In genomic region chr3:88202986-88203385, GRCm38 (mm10) we compare ENCODE assay signal across 16 mouse cellular contexts. TPM values are rescaled to one million over a fixed set of nuclear protein-coding genes. Genes with fewer than 3 reads are reported as not detected.
A peak's percentile ranks its signal among the peaks of the same experiment; 100 is the strongest.
DNase-seq lines count a peak whose midpoint lies in the region; ATAC-seq lines count a peak whose summit lies in the region.
"Had no signal": no experiment of that assay in that cellular context is flagged by ENCODE, and none has a peak within 500 bp of the region (broad histone marks: within the 10 kb centered on the region; RNA-seq: fewer than 3 reads in every experiment).

No protein-coding gene starts in this region.

- ATAC-seq in forebrain, embryonic 12.5 days (ENCODE audit: low FRiP score), result no peak
- ATAC-seq in hindbrain, embryonic 14.5 days (ENCODE audit: low FRiP score), result no peak
- ATAC-seq in neural tube, embryonic 13.5 days (ENCODE audit: low read depth), result no peak
- no peak for ATAC-seq in intestine, embryonic 15.5 days

- H3K4me3 ChIP-seq in forebrain, embryonic 12.5 days (replicated peaks), result peak overlapping the region; percentile 60
- H3K4me3 ChIP-seq in hindbrain, embryonic 14.5 days (replicated peaks; ENCODE audit: low read length), result no peak overlapping the region
- peak overlapping the region; percentile 49 for H3K4me3 ChIP-seq in neural tube, embryonic 13.5 days
- no peak overlapping the region for H3K4me3 ChIP-seq in intestine, embryonic 15.5 days (replicated peaks)
- H3K4me3 ChIP-seq: gastrocnemius, adult 2 months; heart, embryonic 10.5 days; kidney, embryonic 15.5 days; limb, embryonic 10.5 days; myocyte had no signal

- no peaks in the 10 kb centered on the region for H3K9me3 ChIP-seq in forebrain, embryonic 12.5 days
- no peaks in the 10 kb centered on the region for H3K9me3 ChIP-seq in hindbrain, embryonic 14.5 days (ENCODE audit: control insufficient read depth, low read length)
- H3K9me3 ChIP-seq in neural tube, embryonic 13.5 days, result no peaks in the 10 kb centered on the region
- no peaks in the 10 kb centered on the region for H3K9me3 ChIP-seq in intestine, embryonic 15.5 days
- H3K9me3 ChIP-seq: G1E; heart, embryonic 10.5 days; kidney, embryonic 15.5 days; limb, embryonic 10.5 days had no signal

- H3K27me3 ChIP-seq in forebrain, embryonic 12.5 days, result peaks cover 42% of the 10 kb centered on the region
- peaks cover 32% of the 10 kb centered on the region for H3K27me3 ChIP-seq in hindbrain, embryonic 14.5 days (ENCODE audit: control insufficient read depth, insufficient read depth, low read length)
- H3K27me3 ChIP-seq in neural tube, embryonic 13.5 days, result peaks cover 66% of the 10 kb centered on the region
- H3K27me3 ChIP-seq in intestine, embryonic 15.5 days (replicated peaks), result peaks cover 97% of the 10 kb centered on the region

- peak overlapping the region; percentile 88 for H3K4me2 ChIP-seq in forebrain, embryonic 12.5 days
- H3K4me2 ChIP-seq in hindbrain, embryonic 14.5 days (replicated peaks), result peak overlapping the region; percentile 94
- H3K4me2 ChIP-seq in neural tube, embryonic 13.5 days, result peak overlapping the region; percentile 88
- no peak overlapping the region for H3K4me2 ChIP-seq in intestine, embryonic 15.5 days (replicated peaks)
- H3K4me2 ChIP-seq: kidney, embryonic 15.5 days had no signal

- peak; percentile 14 for DNase-seq in embryo, embryonic 10.5 days (ENCODE audit: low spot score)
- DNase-seq in embryo, embryonic 11 days, result no peak
- no peak for DNase-seq in hindbrain, embryonic 14.5 days (ENCODE audit: low spot score)
- no peak for DNase-seq in lung, postnatal 36 days
- DNase-seq: gastrocnemius, adult 2 months; thymus, adult 2 months had no signal

- peak overlapping the region; percentile 98 for H3K9ac ChIP-seq in forebrain, embryonic 12.5 days
- H3K9ac ChIP-seq in hindbrain, embryonic 14.5 days, result peak overlapping the region; percentile 93
- H3K9ac ChIP-seq in neural tube, embryonic 13.5 days, result peak overlapping the region; percentile 98
- H3K9ac ChIP-seq in intestine, embryonic 15.5 days, result no peak overlapping the region
- H3K9ac ChIP-seq: kidney, embryonic 15.5 days had no signal

- 3% methylated on average over 6 of the region's 6 CpGs for WGBS in forebrain, embryonic 12.5 days
- WGBS in hindbrain, embryonic 14.5 days, result 7% methylated on average over 6 of the region's 6 CpGs
- WGBS in neural tube, embryonic 13.5 days, result 6% methylated on average over 6 of the region's 6 CpGs
- 8% methylated on average over 6 of the region's 6 CpGs for WGBS in intestine, embryonic 15.5 days

- H3K27ac ChIP-seq in forebrain, embryonic 12.5 days, result peak overlapping the region; percentile 99
- peak overlapping the region; percentile 98 for H3K27ac ChIP-seq in hindbrain, embryonic 14.5 days
- peak overlapping the region; percentile 98 for H3K27ac ChIP-seq in neural tube, embryonic 13.5 days (replicated peaks)
- no peak overlapping the region for H3K27ac ChIP-seq in intestine, embryonic 15.5 days
- H3K27ac ChIP-seq: gastrocnemius, adult 2 months; heart, embryonic 10.5 days; kidney, embryonic 15.5 days; limb, embryonic 10.5 days; macrophage had no signal

- no peaks in the 10 kb centered on the region for H3K36me3 ChIP-seq in forebrain, embryonic 12.5 days (replicated peaks)
- H3K36me3 ChIP-seq in hindbrain, embryonic 14.5 days (replicated peaks; ENCODE audit: control insufficient read depth, insufficient read depth), result no peaks in the 10 kb centered on the region
- no peaks in the 10 kb centered on the region for H3K36me3 ChIP-seq in neural tube, embryonic 13.5 days
- no peaks in the 10 kb centered on the region for H3K36me3 ChIP-seq in intestine, embryonic 15.5 days
- H3K36me3 ChIP-seq: G1E; heart, embryonic 10.5 days; kidney, embryonic 15.5 days; limb, embryonic 10.5 days had no signal

- H3K4me1 ChIP-seq in forebrain, embryonic 12.5 days, result peaks cover 90% of the 10 kb centered on the region
- H3K4me1 ChIP-seq in hindbrain, embryonic 14.5 days (replicated peaks; ENCODE audit: control insufficient read depth, insufficient read depth, low read length), result peaks cover 62% of the 10 kb centered on the region
- peaks cover 88% of the 10 kb centered on the region for H3K4me1 ChIP-seq in neural tube, embryonic 13.5 days (replicated peaks)
- peaks cover 11% of the 10 kb centered on the region for H3K4me1 ChIP-seq in intestine, embryonic 15.5 days (replicated peaks)

RNA-seq across cellular contexts. Expression of gene Rhbg, which starts 51.5 kb away (rescaled TPM):
- 0.28 TPM in 1 of 2 replicates, not detected in the other for polyA plus RNA-seq in forebrain, embryonic 12.5 days (2016; fragmentation: Nextera tagmentation; extraction: Ambion mirVana)
- polyA plus RNA-seq in hindbrain, embryonic 14.5 days (2014; fragmentation: Nextera tagmentation; extraction: Ambion mirVana), result 0.48 and 0.76 TPM in 2 replicates
- 0.15 and 0.67 TPM in 2 replicates for polyA plus RNA-seq in neural tube, embryonic 13.5 days (2015; fragmentation: Nextera tagmentation; extraction: Ambion mirVana)
- 0.59 and 0.69 TPM in 2 replicates for polyA plus RNA-seq in intestine, embryonic 15.5 days (2015; fragmentation: Nextera tagmentation; extraction: Ambion mirVana)
- polyA plus RNA-seq: C2C12, G1E, macrophage, myocyte had no signal

Comparison
In these comparisons a context has a peak if more than half of its experiments do, and no peak if none do; other contexts are left out.
1. H3K4me3 ChIP-seq: peak in forebrain, embryonic 12.5 days (single experiment) and neural tube, embryonic 13.5 days (single experiment); none in hindbrain, embryonic 14.5 days (single experiment) and intestine, embryonic 15.5 days (single experiment).